Mouse (Mus musculus) retina, postnatal 1 day (tissue): ENCODE results near the gene Dnajc21.

Experiments used
- DNase-seq: peaks from one replicate; pipeline ENCODE4 v3.0.0-alpha.2; 2012

The Dnajc21 gene

GRCm38 (mm10) chr15:10426545-10427266 lies 43.6 kb downstream of the Dnajc21 start:
- no peak for DNase-seq

- DNase-seq = no peak
Measured at GRCm38 (mm10) chr15:10426124-10426523, 44.2 kb downstream of the Dnajc21 start.

GRCm38 (mm10) chr15:10421785-10422144 lies 48.6 kb downstream of the Dnajc21 start:
- DNase-seq = no peak

- peak; percentile 66 for DNase-seq
Measured at GRCm38 (mm10) chr15:10421138-10421784, 49.1 kb downstream of the Dnajc21 start.

GRCm38 (mm10) chr15:10413656-10414055 lies 56.7 kb downstream of the Dnajc21 start:
- DNase-seq = no peak

GRCm38 (mm10) chr15:10410881-10411280 lies 59.4 kb downstream of the Dnajc21 start:
- no peak for DNase-seq

- no peak for DNase-seq
Measured at GRCm38 (mm10) chr15:10409842-10410241, 60.5 kb downstream of the Dnajc21 start.

- DNase-seq = peak; percentile 23
Measured at GRCm38 (mm10) chr15:10400415-10400814, 69.9 kb downstream of the Dnajc21 start.

GRCm38 (mm10) chr15:10399795-10400194 lies 70.5 kb downstream of the Dnajc21 start:
- DNase-seq = no peak
